Mouse (Mus musculus) urinary bladder, adult 18-20 months (tissue): Measurements from ENCODE around the gene Usp20.

Source experiments
- DNase-seq, 2 experiments: peaks; one replicate each; pipeline ENCODE4 v3.0.0; 2022; ENCODE audit warnings: low spot score in 2 of 2, mixed read lengths in 2 of 2

The Usp20 gene

DNA sequence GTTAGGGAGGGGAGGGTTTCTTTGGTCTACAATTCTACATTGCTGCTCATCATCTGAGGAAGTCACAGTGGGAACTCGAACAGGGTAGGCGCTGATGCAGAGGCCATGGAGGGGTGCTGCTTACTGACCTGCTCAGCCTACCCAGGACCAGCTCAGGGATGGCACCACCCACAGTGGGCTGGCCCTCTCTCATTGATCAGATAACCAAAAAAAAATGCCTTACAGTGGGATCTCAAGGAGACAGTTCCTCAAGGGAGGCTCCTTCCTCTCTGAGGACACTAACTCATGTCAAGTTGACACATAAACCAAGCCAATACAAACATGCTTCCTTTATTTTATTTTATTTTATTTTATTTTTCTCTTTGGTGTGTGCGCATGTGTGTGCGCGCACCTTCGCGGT, 87.4 kb downstream of the Usp20 start:
- DNase-seq: no peak
